Mouse (Mus musculus) erythroblast, embryonic 14.5 days (primary cell): ENCODE measurements around the gene Slco1c1. TPM values are rescaled to one million over a fixed set of nuclear protein-coding genes. Genes with fewer than 3 reads are reported as not detected.

Experiments
- H3K27me3 ChIP-seq: 2 replicates; pipeline ENCODE4 v1.6.1; 2012; ENCODE audit warnings: inconsistent platforms; ENCODE audit not compliant: control insufficient read depth
- H3K36me3 ChIP-seq: 2 replicates; pipeline ENCODE4 v1.6.1; 2012; ENCODE audit warnings: mild to moderate bottlenecking, inconsistent platforms; ENCODE audit not compliant: control insufficient read depth
- H3K4me1 ChIP-seq: 2 replicates; pipeline ENCODE4 v1.6.1; 2012; ENCODE audit warnings: inconsistent platforms; ENCODE audit not compliant: control insufficient read depth
- H3K4me3 ChIP-seq: replicated peaks from 2 replicates; pipeline ENCODE3; 2012; ENCODE audit warnings: moderate library complexity, mild to moderate bottlenecking, inconsistent platforms
- H3K9me3 ChIP-seq: 2 replicates; pipeline ENCODE4 v1.6.1; 2012; ENCODE audit warnings: low read length, inconsistent platforms, mixed read lengths; ENCODE audit not compliant: control insufficient read depth
- GATA1 ChIP-seq: IDR thresholded peaks from 2 replicates; pipeline ENCODE4 v1.6.1; 2012; ENCODE audit warnings: low read length, inconsistent platforms, mixed read lengths
- TAL1 ChIP-seq: IDR thresholded peaks from 3 replicates; pipeline ENCODE4 v1.6.1; 2012; ENCODE audit warnings: low read length, inconsistent platforms, mixed read lengths
- polyA plus RNA-seq: library from polyadenylated mRNA; stranded (reverse); fragments of >175 nt; gene quantifications from 2 replicates; pipeline ENCODE4 v1.2.3, GENCODE M21; 2012

The Slco1c1 gene
- polyA plus RNA-seq, 1 experiment, result not detected

GRCm38 (mm10) chr6:141614017-141614416 lies 89.8 kb downstream of the Slco1c1 start:
- Histone ChIP-seq H3K4me1 (no peaks in the 10 kb centered on the region), H3K27me3 (no peaks in the 10 kb centered on the region), H3K4me3 (no peak overlapping the region), H3K36me3 (no peaks in the 10 kb centered on the region), H3K9me3 (no peaks in the 10 kb centered on the region)
- TF ChIP-seq GATA1, result no peak
- TF ChIP-seq TAL1, result no peak

- H3K36me3 ChIP-seq, result no peaks in the 10 kb centered on the region
- no peaks in the 10 kb centered on the region for H3K27me3 ChIP-seq
- no peak overlapping the region for H3K4me3 ChIP-seq
- no peaks in the 10 kb centered on the region for H3K4me1 ChIP-seq
- no peak for TF ChIP-seq TAL1
- TF ChIP-seq GATA1, result no peak
- H3K9me3 ChIP-seq, result no peaks in the 10 kb centered on the region
Measured at GRCm38 (mm10) chr6:141615348-141615747, 91.2 kb downstream of the Slco1c1 start.

Other genes with a start within 250 kb of the Slco1c1 start
- not detected in 2 replicates for gene Slco1b2, start 105.2 kb downstream of the Slco1c1 start, polyA plus RNA-seq
- not detected in 2 replicates for gene Gm5724, start 249.4 kb downstream of the Slco1c1 start, polyA plus RNA-seq